ENCODE assay signal across 9 mouse cellular contexts in the genomic region with DNA sequence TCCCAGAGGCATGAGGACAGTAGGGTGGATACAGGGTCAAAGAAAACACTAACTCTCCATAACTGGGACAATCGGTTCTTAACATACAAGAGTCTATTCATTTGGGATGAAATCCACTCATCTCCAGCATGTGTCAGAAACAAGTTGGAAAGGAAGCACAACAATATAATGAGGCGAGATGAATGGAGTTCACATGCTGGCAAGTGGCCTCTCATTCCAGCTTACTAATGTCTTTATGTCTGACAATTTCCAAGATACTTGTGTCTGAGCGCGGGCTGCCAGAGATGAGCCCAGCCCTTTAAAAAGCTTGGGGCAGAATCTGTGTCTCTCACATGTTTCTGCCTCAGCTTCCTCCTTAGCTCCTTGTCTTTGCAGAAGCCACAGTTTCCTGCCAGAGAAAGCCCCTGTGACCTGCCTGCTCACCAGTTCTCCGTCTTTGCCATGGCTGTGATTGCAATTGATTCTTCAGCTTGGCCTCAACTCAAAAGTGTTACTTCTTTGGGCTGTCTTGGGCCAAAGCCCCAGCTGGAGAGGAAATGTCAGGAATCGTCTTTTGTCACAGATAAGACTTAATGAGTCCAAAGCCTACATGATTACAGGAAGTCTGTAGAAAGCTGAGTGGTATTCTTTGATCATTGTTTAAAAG.
DNase-seq lines count a peak whose midpoint lies in the region; TF ChIP-seq lines count a peak whose summit lies in the region.
"Had no signal": no experiment of that assay in that cellular context is flagged by ENCODE, and none has a peak within 500 bp of the region (broad histone marks: within the 10 kb centered on the region; RNA-seq: fewer than 3 reads in every experiment).

No protein-coding gene starts in this region.

- TF ChIP-seq POLR2A in brain, embryonic 14.5 days (IDR thresholded peaks at IDR 0.05; ENCODE audit: borderline replicate concordance, extremely low read depth, insufficient read depth, insufficient read length, poor library complexity, severe bottlenecking), result no peak

- DNase-seq in cerebellum, postnatal 10 days, result peak; percentile 12 to 27
- no peak for DNase-seq in cerebellum, adult 9-11 months
- peak; percentile 42 for DNase-seq in brain, embryonic 14.5 days (ENCODE audit: low read depth)
- DNase-seq in heart, postnatal 25 days (ENCODE audit: low spot score), result peak; percentile 21
- DNase-seq in lung, adult 18-20 months, result peak; percentile 18 to 44
- no peak for DNase-seq in layer of hippocampus, postnatal 14 days (ENCODE audit: low spot score in 2 of 2)
- no peak for DNase-seq in left cerebral cortex, postnatal 10 days (ENCODE audit: extremely low spot score in 1 of 2, low spot score in 2 of 2)
- no peak for DNase-seq in right cerebral cortex, postnatal 10 days (ENCODE audit: low spot score in 2 of 2)
- DNase-seq: thymus, adult 2 months had no signal

- no peak for TF ChIP-seq CTCF in brain, embryonic 14.5 days (IDR thresholded peaks at IDR 0.05; ENCODE audit: borderline replicate concordance, extremely low read depth, insufficient read depth, insufficient read length)

- intact Hi-C loops in heart, postnatal 25 days (cut with DNase I), result loop anchor here (5.0 kb wide), 4 partner anchors 50 to 350 kb away; a partner anchor contains a TSS
- intact Hi-C loops in left cerebral cortex, postnatal 10 days (cut with DNase I), result no loop called here

Comparison
In these comparisons a context has a peak if more than half of its experiments do, and no peak if none do; other contexts are left out.
1. DNase-seq: peak in cerebellum, postnatal 10 days (2 of 2), brain, embryonic 14.5 days (single experiment), heart, postnatal 25 days (single experiment) and lung, adult 18-20 months (2 of 2); none in cerebellum, adult 9-11 months (single experiment), layer of hippocampus, postnatal 14 days (0 of 2), left cerebral cortex, postnatal 10 days (0 of 2) and right cerebral cortex, postnatal 10 days (0 of 2).